Mouse (Mus musculus) brain, embryonic 14.5 days (tissue): Measurements from ENCODE around the gene Telo2.

Experiments
- CTCF ChIP-seq: fragments of 200-500 bp; IDR thresholded peaks from 2 replicates; pipeline ENCODE4 v1.5.1; 2012; ENCODE audit warnings: inconsistent platforms, mild to moderate bottlenecking, moderate library complexity, borderline replicate concordance; ENCODE audit not compliant: insufficient read depth, insufficient read length; ENCODE audit errors: extremely low read depth
- POLR2A ChIP-seq: fragments of 200-500 bp; IDR thresholded peaks from 2 replicates; pipeline ENCODE4 v1.6.1; 2012; ENCODE audit warnings: mild to moderate bottlenecking, inconsistent platforms, borderline replicate concordance; ENCODE audit not compliant: poor library complexity, insufficient read depth, insufficient read length, severe bottlenecking; ENCODE audit errors: extremely low read depth

GRCm38 (mm10) chr17:25130060-25130459 lies 14.3 kb upstream of the Telo2 start:
- TF ChIP-seq POLR2A, result no peak
- no peak for TF ChIP-seq CTCF
